Mouse (Mus musculus): ENCODE data around the gene Zfy1.

GRCm38 (mm10) chrY:818396-818795 lies 21.2 kb upstream of the Zfy1 start, which contains the start of gene Uba1y:
- TF ChIP-seq POLR2A (IDR thresholded peaks at IDR 0.05; ENCODE audit: extremely low read depth, insufficient read depth, low read length) (no peak), CTCF (IDR thresholded peaks at IDR 0.05; ENCODE audit: extremely low read depth, insufficient read depth, low read length) (no peak)
